Comparison of ENCODE assay signal across 19 mouse cellular contexts in the genomic region with DNA sequence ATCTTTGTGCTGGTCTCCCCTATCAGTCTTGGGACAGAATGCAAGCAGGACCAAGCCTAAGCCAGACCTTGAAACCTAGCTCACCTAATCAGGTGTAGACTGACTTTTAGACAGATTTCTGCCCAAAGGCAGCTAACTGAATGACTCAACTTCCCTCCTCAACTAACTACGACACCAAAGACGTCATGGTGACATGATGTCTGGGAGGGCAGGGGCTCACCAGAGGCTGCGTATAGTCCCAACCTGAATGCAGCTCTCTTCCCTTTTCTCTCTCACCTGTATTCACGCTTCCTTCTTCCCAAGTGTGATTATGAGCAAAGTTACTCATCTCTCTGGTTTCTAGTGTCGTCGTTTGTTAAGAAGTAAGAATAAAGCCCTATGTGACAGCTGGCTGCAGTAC. TPM values are rescaled to one million over a fixed set of nuclear protein-coding genes. Genes with fewer than 3 reads are reported as not detected.
DNase-seq lines count a peak whose midpoint lies in the region; ATAC-seq lines count a peak whose summit lies in the region.
"Had no signal": no experiment of that assay in that cellular context is flagged by ENCODE, and none has a peak within 500 bp of the region (broad histone marks: within the 10 kb centered on the region; RNA-seq: fewer than 3 reads in every experiment).

No protein-coding gene starts in this region.

- intact Hi-C loops in heart, postnatal 10 days (cut with DNase I): no loop called here

- peaks cover 97% of the 10 kb centered on the region for H3K4me1 ChIP-seq in heart, embryonic 13.5 days
- H3K4me1 ChIP-seq in megakaryocyte, embryonic 14.5 days: peaks cover 99% of the 10 kb centered on the region

- 81% methylated on average over 6 of the region's 6 CpGs for WGBS in heart, embryonic 13.5 days

- H3K9me3 ChIP-seq in heart, embryonic 13.5 days: no peaks in the 10 kb centered on the region
- no peaks in the 10 kb centered on the region for H3K9me3 ChIP-seq in megakaryocyte, embryonic 14.5 days
- H3K9me3 ChIP-seq: embryonic facial prominence, embryonic 13.5 days; hindbrain, embryonic 13.5 days; midbrain, embryonic 12.5 days had no signal

- peak overlapping the region; percentile 19; the same call in 1 of the 2 replicates for H3K9ac ChIP-seq in heart, embryonic 13.5 days
- H3K9ac ChIP-seq: embryonic facial prominence, embryonic 13.5 days; hindbrain, embryonic 13.5 days; limb, embryonic 13.5 days; midbrain, embryonic 12.5 days had no signal

- H3K4me2 ChIP-seq in heart, embryonic 13.5 days: peak overlapping the region; percentile 61; the same call in 1 of the 2 replicates
- H3K4me2 ChIP-seq: embryonic facial prominence, embryonic 13.5 days; heart, embryonic 11.5 days; hindbrain, embryonic 13.5 days; limb, embryonic 13.5 days; midbrain, embryonic 12.5 days had no signal

- no peaks in the 10 kb centered on the region for H3K27me3 ChIP-seq in heart, embryonic 13.5 days (replicated peaks)
- H3K27me3 ChIP-seq in megakaryocyte, embryonic 14.5 days (replicated peaks): no peaks in the 10 kb centered on the region
- H3K27me3 ChIP-seq: embryonic facial prominence, embryonic 13.5 days; hindbrain, embryonic 13.5 days; limb, embryonic 13.5 days; midbrain, embryonic 12.5 days had no signal

- no peak overlapping the region for H3K4me3 ChIP-seq in heart, embryonic 13.5 days
- H3K4me3 ChIP-seq in megakaryocyte, embryonic 14.5 days (replicated peaks): peak overlapping the region; percentile 81
- H3K4me3 ChIP-seq: embryonic facial prominence, embryonic 13.5 days; hindbrain, embryonic 13.5 days; limb, embryonic 13.5 days; midbrain, embryonic 12.5 days; myocyte had no signal

- H3K27ac ChIP-seq in heart, embryonic 13.5 days (replicated peaks): peak overlapping the region; percentile 95
- H3K27ac ChIP-seq: embryonic facial prominence, embryonic 13.5 days; hindbrain, embryonic 13.5 days; limb, embryonic 13.5 days; midbrain, embryonic 12.5 days had no signal

- H3K36me3 ChIP-seq in heart, embryonic 13.5 days: peaks cover 5% of the 10 kb centered on the region; the same call in 1 of the 2 replicates
- H3K36me3 ChIP-seq in megakaryocyte, embryonic 14.5 days (replicated peaks; ENCODE audit: low read length): peaks cover 86% of the 10 kb centered on the region

- no peak for ATAC-seq in heart, embryonic 13.5 days (ENCODE audit: extremely low read depth, insufficient number of reproducible peaks, low FRiP score, low TSS enrichment)
- no peak for ATAC-seq in megakaryocyte, adult 5-6 weeks (ENCODE audit: poor library complexity, severe bottlenecking)
- peak; percentile 41 for ATAC-seq in inflammation-experienced regulatory T-cells, adult 6 months
- ATAC-seq: intestine, postnatal 0 days had no signal

- DNase-seq in heart, postnatal 10 days: no peak
- DNase-seq in spleen, adult 12 weeks (ENCODE audit: low spot score): no peak
- no peak for DNase-seq in adrenal gland, adult 8-10 months
- DNase-seq: cerebellum, adult 11 months; gastrocnemius, postnatal 10 days; lung, postnatal 14 days; thymus, postnatal 25 days had no signal

RNA-seq across cellular contexts. Expression of a gene that starts 33.6 kb away (rescaled TPM):
- 11.8 and 13.4 TPM in 2 replicates for polyA plus RNA-seq in heart, embryonic 13.5 days (2015; fragmentation: Nextera tagmentation; extraction: Ambion mirVana)
- 10 to 100 TPM; 17.9 to 22.4 TPM for total RNA-seq in heart, postnatal 10 days (2021)
- 2.8 TPM in 1 of 2 replicates, not detected in the other for polyA plus RNA-seq in megakaryocyte, embryonic 14.5 days (2012; ENCODE audit: insufficient read depth, low replicate concordance)
- total RNA-seq in megakaryocyte, adult 5-6 weeks (2015): 0.20 and 0.55 TPM in 2 replicates
- 0.41 TPM in 1 of 2 replicates, not detected in the other for total RNA-seq in megakaryocyte, adult 5-6 weeks (2017)
- not detected for polyA plus RNA-seq in inflammation-experienced regulatory T-cells, adult 6 months (2017; shearing (Covaris generic))
- total RNA-seq in adrenal gland, adult 8-10 months (2022): 1 to 10 TPM; 1.3 to 4.4 (median 2.7) TPM
- total RNA-seq: neutrophil, adult 5-6 weeks had no signal
- polyA plus RNA-seq: myocyte had no signal

RNA-seq across cellular contexts. Expression of a gene that starts 44.0 kb away (rescaled TPM):
- polyA plus RNA-seq in heart, embryonic 13.5 days (2015; fragmentation: Nextera tagmentation; extraction: Ambion mirVana): 59.6 and 62.8 TPM in 2 replicates
- 10 to 100 TPM; 40.0 to 72.4 TPM for total RNA-seq in heart, postnatal 10 days (2021)
- 498 and 1,222 TPM in 2 replicates for polyA plus RNA-seq in megakaryocyte, embryonic 14.5 days (2012; ENCODE audit: insufficient read depth, low replicate concordance)
- total RNA-seq in megakaryocyte, adult 5-6 weeks (2015): 7.1 and 9.3 TPM in 2 replicates
- total RNA-seq in megakaryocyte, adult 5-6 weeks (2017): 9.3 and 12.8 TPM in 2 replicates
- 10 to 100 TPM; 36.5 to 64.5 (median 41.8) TPM for polyA plus RNA-seq in inflammation-experienced regulatory T-cells, adult 6 months (2017; shearing (Covaris generic))
- total RNA-seq in adrenal gland, adult 8-10 months (2022): 10 to 100 TPM; 58.5 to 74.6 (median 72.0) TPM

RNA-seq across cellular contexts. Expression of a gene that starts 51.5 kb away (rescaled TPM):
- 56.7 and 58.8 TPM in 2 replicates for polyA plus RNA-seq in heart, embryonic 13.5 days (2015; fragmentation: Nextera tagmentation; extraction: Ambion mirVana)
- total RNA-seq in heart, postnatal 10 days (2021): 10 to 100 TPM; 72.9 to 84.2 TPM
- polyA plus RNA-seq in megakaryocyte, embryonic 14.5 days (2012; ENCODE audit: insufficient read depth, low replicate concordance): 9.3 and 45.9 TPM in 2 replicates
- total RNA-seq in megakaryocyte, adult 5-6 weeks (2015): 28.4 and 48.3 TPM in 2 replicates
- 35.0 and 40.1 TPM in 2 replicates for total RNA-seq in megakaryocyte, adult 5-6 weeks (2017)
- polyA plus RNA-seq in inflammation-experienced regulatory T-cells, adult 6 months (2017; shearing (Covaris generic)): under 1 TPM in 1 of 3 experiments, not detected in 2; 0.91 TPM
- 10 to 100 TPM; 38.9 to 74.3 (median 55.1) TPM for total RNA-seq in adrenal gland, adult 8-10 months (2022)
